11 mouse cellular contexts compared by ENCODE assay signal in genomic region chr11:115843141-115843890, GRCm38 (mm10). TPM values are rescaled to one million over a fixed set of nuclear protein-coding genes. Genes with fewer than 3 reads are reported as not detected.
A peak's percentile ranks its signal among the peaks of the same experiment; 100 is the strongest.
DNase-seq lines count a peak whose midpoint lies in the region; ATAC-seq and TF ChIP-seq lines count a peak whose summit lies in the region.
"Had no signal": no experiment of that assay in that cellular context is flagged by ENCODE, and none has a peak within 500 bp of the region (broad histone marks: within the 10 kb centered on the region; RNA-seq: fewer than 3 reads in every experiment).

No protein-coding gene starts in this region.

- no peak for TF ChIP-seq CTCF in small intestine, adult 2 months (IDR thresholded peaks at IDR 0.05; ENCODE audit: extremely low read depth, insufficient read length, insufficient replicate concordance, low read depth, low read length)

- no peak overlapping the region for H3K9ac ChIP-seq in kidney, embryonic 14.5 days (ENCODE audit: low read depth, low read length)
- no peak overlapping the region for H3K9ac ChIP-seq in intestine, embryonic 14.5 days (ENCODE audit: low read length)
- H3K9ac ChIP-seq: limb, embryonic 12.5 days had no signal

- H3K27me3 ChIP-seq in heart, embryonic 10.5 days (ENCODE audit: insufficient read depth, poor library complexity, severe bottlenecking), result no peaks in the 10 kb centered on the region
- H3K27me3 ChIP-seq in kidney, embryonic 14.5 days (ENCODE audit: control insufficient read depth, insufficient read depth, low read length), result no peaks in the 10 kb centered on the region
- H3K27me3 ChIP-seq in intestine, embryonic 14.5 days (replicated peaks; ENCODE audit: control insufficient read depth, insufficient read depth, low read length), result no peaks in the 10 kb centered on the region
- no peaks in the 10 kb centered on the region for H3K27me3 ChIP-seq in small intestine, adult 2 months (ENCODE audit: control insufficient read depth, insufficient read depth, low read length)
- H3K27me3 ChIP-seq: limb, embryonic 12.5 days had no signal

- WGBS in heart, embryonic 10.5 days, result 77% methylated on average over 11 of the region's 14 CpGs
- WGBS in kidney, embryonic 14.5 days, result 79% methylated on average over 13 of the region's 14 CpGs
- 74% methylated on average over 13 of the region's 14 CpGs for WGBS in intestine, embryonic 14.5 days
- 47% methylated on average over 14 of the region's 14 CpGs for WGBS in small intestine, adult 2 months

- no peak for DNase-seq in heart, embryonic 10.5 days (ENCODE audit: low spot score)
- no peak for DNase-seq in heart, postnatal 36 days
- no peak for DNase-seq in kidney, adult 8-10 months
- DNase-seq in intestine, embryonic 14.5 days (ENCODE audit: low spot score), result no peak
- DNase-seq in testis, postnatal 14 days (ENCODE audit: low spot score), result no peak
- no peak for DNase-seq in testis, postnatal 10 days (ENCODE audit: low spot score)
- DNase-seq: adrenal gland, adult 8-10 months had no signal

- peak overlapping the region; percentile 93 for H3K27ac ChIP-seq in heart, embryonic 10.5 days
- peak overlapping the region; percentile 37 for H3K27ac ChIP-seq in kidney, embryonic 14.5 days (ENCODE audit: low read depth, low read length)
- H3K27ac ChIP-seq in intestine, embryonic 14.5 days (ENCODE audit: low read depth), result peak overlapping the region; percentile 85
- peak overlapping the region; percentile 41 for H3K27ac ChIP-seq in small intestine, adult 2 months (ENCODE audit: insufficient read depth, low read depth, low read length)

- no peaks in the 10 kb centered on the region for H3K9me3 ChIP-seq in heart, embryonic 10.5 days
- H3K9me3 ChIP-seq in kidney, embryonic 14.5 days (ENCODE audit: control insufficient read depth, low read length), result no peaks in the 10 kb centered on the region
- H3K9me3 ChIP-seq in intestine, embryonic 14.5 days (ENCODE audit: control insufficient read depth, low read length), result peaks cover 8% of the 10 kb centered on the region; the same call in 1 of the 2 replicates

- H3K4me2 ChIP-seq in kidney, embryonic 14.5 days (replicated peaks; ENCODE audit: low read depth, low read length), result no peak overlapping the region
- H3K4me2 ChIP-seq in intestine, embryonic 14.5 days (ENCODE audit: low read length), result no peak overlapping the region
- H3K4me2 ChIP-seq: limb, embryonic 12.5 days had no signal

- H3K4me3 ChIP-seq in heart, embryonic 10.5 days, result no peak overlapping the region
- no peak overlapping the region for H3K4me3 ChIP-seq in kidney, embryonic 14.5 days (ENCODE audit: low read length)
- H3K4me3 ChIP-seq in intestine, embryonic 14.5 days (ENCODE audit: low read depth, low read length), result no peak overlapping the region
- no peak overlapping the region for H3K4me3 ChIP-seq in small intestine, adult 2 months (ENCODE audit: low read depth, low read length)
- H3K4me3 ChIP-seq: limb, embryonic 12.5 days had no signal

- peaks cover 43% of the 10 kb centered on the region for H3K36me3 ChIP-seq in heart, embryonic 10.5 days
- H3K36me3 ChIP-seq in kidney, embryonic 14.5 days (ENCODE audit: control insufficient read depth, insufficient read depth, low read length), result peaks cover 16% of the 10 kb centered on the region; the same call in 1 of the 2 replicates
- peaks cover 23% of the 10 kb centered on the region for H3K36me3 ChIP-seq in intestine, embryonic 14.5 days (ENCODE audit: control insufficient read depth, insufficient read depth, low read length)
- peaks cover 45% of the 10 kb centered on the region for H3K36me3 ChIP-seq in small intestine, adult 2 months (ENCODE audit: control insufficient read depth, insufficient read depth, low read length)

- TF ChIP-seq POLR2A in small intestine, adult 2 months (IDR thresholded peaks at IDR 0.05; ENCODE audit: low read depth, low read length), result no peak

- ATAC-seq in kidney, embryonic 14.5 days (ENCODE audit: low FRiP score, low TSS enrichment), result no peak
- no peak for ATAC-seq in intestine, embryonic 14.5 days (replicated peaks; ENCODE audit: low FRiP score, low TSS enrichment, low read depth)

- intact Hi-C loops in heart, postnatal 36 days (cut with DNase I), result no loop called here

- H3K4me1 ChIP-seq in heart, embryonic 10.5 days, result peaks cover 58% of the 10 kb centered on the region
- H3K4me1 ChIP-seq in kidney, embryonic 14.5 days (ENCODE audit: control insufficient read depth, insufficient read depth, low read length), result peaks cover 34% of the 10 kb centered on the region
- peaks cover 40% of the 10 kb centered on the region for H3K4me1 ChIP-seq in intestine, embryonic 14.5 days (replicated peaks; ENCODE audit: control insufficient read depth, insufficient read depth, low read length)
- H3K4me1 ChIP-seq in small intestine, adult 2 months (ENCODE audit: control insufficient read depth, insufficient read depth, insufficient read length, low read length), result peaks cover 44% of the 10 kb centered on the region

RNA-seq across cellular contexts. Expression of gene Myo15b, which starts 14.9 kb away (rescaled TPM):
- polyA plus RNA-seq in heart, embryonic 10.5 days (2016; fragmentation: Nextera tagmentation; extraction: Ambion mirVana), result 0.23 and 0.31 TPM in 2 replicates
- under 1 TPM in 1 of 2 experiments, not detected in 1; 0.14 TPM for total RNA-seq in heart, postnatal 36 days (2021)
- 2.8 and 5.5 TPM in 2 replicates for polyA plus RNA-seq in kidney, embryonic 14.5 days (2014; fragmentation: Nextera tagmentation; extraction: Ambion mirVana)
- polyA plus RNA-seq in intestine, embryonic 14.5 days (2014; fragmentation: Nextera tagmentation; extraction: Ambion mirVana), result 32.9 and 44.8 TPM in 2 replicates
- 539 and 1,655 TPM in 2 replicates for polyA plus RNA-seq in small intestine, adult 2 months (2012; rRNA removed)
- total RNA-seq: monocyte, adult 5-6 weeks had no signal
- polyA plus RNA-seq: limb, embryonic 12.5 days had no signal

RNA-seq across cellular contexts. Expression of gene Llgl2, which starts 19.5 kb away (rescaled TPM):
- polyA plus RNA-seq in heart, embryonic 10.5 days (2016; fragmentation: Nextera tagmentation; extraction: Ambion mirVana), result 35.0 and 40.8 TPM in 2 replicates
- 10 to 100 TPM; 18.7 to 21.2 TPM for total RNA-seq in heart, postnatal 36 days (2021)
- polyA plus RNA-seq in kidney, embryonic 14.5 days (2014; fragmentation: Nextera tagmentation; extraction: Ambion mirVana), result 24.3 and 28.7 TPM in 2 replicates
- polyA plus RNA-seq in intestine, embryonic 14.5 days (2014; fragmentation: Nextera tagmentation; extraction: Ambion mirVana), result 46.3 and 59.2 TPM in 2 replicates
- 140 and 268 TPM in 2 replicates for polyA plus RNA-seq in small intestine, adult 2 months (2012; rRNA removed)

RNA-seq across cellular contexts. Expression of gene Tsen54, which starts 28.8 kb away (rescaled TPM):
- polyA plus RNA-seq in heart, embryonic 10.5 days (2016; fragmentation: Nextera tagmentation; extraction: Ambion mirVana), result 39.1 and 41.7 TPM in 2 replicates
- 1 to 10 TPM; 8.7 to 9.7 TPM for total RNA-seq in heart, postnatal 36 days (2021)
- 26.2 and 34.9 TPM in 2 replicates for polyA plus RNA-seq in kidney, embryonic 14.5 days (2014; fragmentation: Nextera tagmentation; extraction: Ambion mirVana)
- polyA plus RNA-seq in intestine, embryonic 14.5 days (2014; fragmentation: Nextera tagmentation; extraction: Ambion mirVana), result 29.5 and 30.7 TPM in 2 replicates
- 24.3 and 40.8 TPM in 2 replicates for polyA plus RNA-seq in small intestine, adult 2 months (2012; rRNA removed)

RNA-seq across cellular contexts. Expression of gene Caskin2, which starts 29.9 kb away (rescaled TPM):
- 18.7 and 21.4 TPM in 2 replicates for polyA plus RNA-seq in heart, embryonic 10.5 days (2016; fragmentation: Nextera tagmentation; extraction: Ambion mirVana)
- total RNA-seq in heart, postnatal 36 days (2021), result 10 to 100 TPM; 48.6 to 50.6 TPM
- 14.2 and 17.5 TPM in 2 replicates for polyA plus RNA-seq in kidney, embryonic 14.5 days (2014; fragmentation: Nextera tagmentation; extraction: Ambion mirVana)
- 14.9 and 15.3 TPM in 2 replicates for polyA plus RNA-seq in intestine, embryonic 14.5 days (2014; fragmentation: Nextera tagmentation; extraction: Ambion mirVana)
- polyA plus RNA-seq in small intestine, adult 2 months (2012; rRNA removed), result 26.1 and 52.6 TPM in 2 replicates

RNA-seq across cellular contexts. Expression of gene Smim5, which starts 56.5 kb away (rescaled TPM):
- 13.7 and 17.9 TPM in 2 replicates for polyA plus RNA-seq in heart, embryonic 10.5 days (2016; fragmentation: Nextera tagmentation; extraction: Ambion mirVana)
- total RNA-seq in heart, postnatal 36 days (2021), result 10 to 100 TPM; 14.8 to 26.7 TPM
- 2.3 and 2.9 TPM in 2 replicates for polyA plus RNA-seq in kidney, embryonic 14.5 days (2014; fragmentation: Nextera tagmentation; extraction: Ambion mirVana)
- polyA plus RNA-seq in intestine, embryonic 14.5 days (2014; fragmentation: Nextera tagmentation; extraction: Ambion mirVana), result 1.1 and 2.5 TPM in 2 replicates
- 0.72 and 2.2 TPM in 2 replicates for polyA plus RNA-seq in small intestine, adult 2 months (2012; rRNA removed)

Comparison
In these comparisons a context has a peak if more than half of its experiments do, and no peak if none do; other contexts are left out.
1. H3K27ac ChIP-seq: peak in every context shown above with its lines; median percentile 93 in heart, embryonic 10.5 days; 85 in intestine, embryonic 14.5 days; 41 in small intestine, adult 2 months; 37 in kidney, embryonic 14.5 days.
2. RNA of gene Myo15b, which starts 14.9 kb away (polyA plus RNA-seq): 539 to 1,655 TPM in small intestine, adult 2 months; 32.9 to 44.8 TPM in intestine, embryonic 14.5 days, 2.8 to 5.5 TPM in kidney, embryonic 14.5 days and 0.23 to 0.31 TPM in heart, embryonic 10.5 days; every median in the first group is over 10 times any median in the second.